Mouse (Mus musculus) midbrain, embryonic 13.5 days (tissue): ENCODE measurements around the gene Ace. TPM values are rescaled to one million over a fixed set of nuclear protein-coding genes. Genes with fewer than 3 reads are reported as not detected.

Experiments used
- ATAC-seq: fragments of 200-750 bp; cut with Nextera tagmentation; 2 replicates; pipeline ENCODE4 v1.8.0; 2017; ENCODE audit warnings: mild to moderate bottlenecking, moderate TSS enrichment, moderate library complexity
- H3K27ac ChIP-seq: fragments of 300-500 bp; sonication (generic); 2 replicates; pipeline ENCODE4 v1.5.1; 2015; ENCODE audit warnings: inconsistent platforms, mild to moderate bottlenecking, moderate library complexity
- H3K27me3 ChIP-seq: fragments of 300-500 bp; sonication (generic); 2 replicates; pipeline ENCODE4 v1.6.1; 2015; ENCODE audit warnings: mild to moderate bottlenecking, inconsistent platforms
- H3K36me3 ChIP-seq: fragments of 300-500 bp; sonication (generic); 2 replicates; pipeline ENCODE4 v1.6.1; 2015; ENCODE audit warnings: mild to moderate bottlenecking, inconsistent platforms
- H3K4me1 ChIP-seq: fragments of 300-500 bp; sonication (generic); replicated peaks from 2 replicates; pipeline ENCODE4 v1.6.1; 2015; ENCODE audit warnings: inconsistent platforms
- H3K4me2 ChIP-seq: fragments of 300-500 bp; sonication (generic); replicated peaks from 2 replicates; pipeline ENCODE4 v1.6.1; 2015; ENCODE audit warnings: moderate library complexity, mild to moderate bottlenecking, inconsistent platforms
- H3K4me3 ChIP-seq: fragments of 300-500 bp; sonication (generic); replicated peaks from 2 replicates; pipeline ENCODE4 v1.5.1; 2015; ENCODE audit warnings: mild to moderate bottlenecking, inconsistent platforms
- H3K9ac ChIP-seq: fragments of 300-500 bp; sonication (generic); replicated peaks from 2 replicates; pipeline ENCODE4 v1.6.1; 2015; ENCODE audit warnings: mild to moderate bottlenecking, inconsistent platforms
- H3K9me3 ChIP-seq: fragments of 300-500 bp; sonication (generic); 2 replicates; pipeline ENCODE4 v1.6.1; 2016; ENCODE audit warnings: mild to moderate bottlenecking, inconsistent platforms
- WGBS: fragments of 180-500 bp; shearing (Covaris S2); methylation state at CpG from one replicate; pipeline ENCODE4 v1.1.7; 2015; 5-methylcytosine and 5-hydroxymethylcytosine counted together
- polyA plus RNA-seq: library from polyadenylated mRNA; unstranded; fragments of >200 nt; fragmentation: Nextera tagmentation; extraction: Ambion mirVana; gene quantifications from 2 replicates; pipeline ENCODE4 v1.2.1, GENCODE M21; 2015

The Ace gene
- polyA plus RNA-seq, 1 experiment from 2014 or later, result 1.8 TPM

- H3K4me3 ChIP-seq, result peak within 1 kb of the TSS; percentile 94
- peak within 1 kb of the TSS; percentile 77 for H3K4me2 ChIP-seq
- peak; percentile 99 for ATAC-seq
- H3K4me1 ChIP-seq, result peaks cover 40% of the 10 kb centered on the region
- H3K27me3 ChIP-seq, result no peaks in the 10 kb centered on the region
- under 1% methylated on average over 66 of the region's 66 CpGs for WGBS
- no peaks in the 10 kb centered on the region for H3K9me3 ChIP-seq
- H3K9ac ChIP-seq, result peak within 1 kb of the TSS; percentile 92
- no peaks in the 10 kb centered on the region for H3K36me3 ChIP-seq
- H3K27ac ChIP-seq, result peak within 1 kb of the TSS; percentile 93
Measured at GRCm38 (mm10) chr11:106036548-106037417, 69.0 kb downstream of the Ace start, which contains the start of gene Dcaf7. Dcaf7 (plus strand) TSS chr11:106036872.

- peak overlapping the region; percentile 93 for H3K27ac ChIP-seq
- H3K9me3 ChIP-seq, result no peaks in the 10 kb centered on the region
- H3K4me1 ChIP-seq, result peaks cover 40% of the 10 kb centered on the region
- H3K4me3 ChIP-seq, result peak overlapping the region; percentile 94
- H3K4me2 ChIP-seq, result peak overlapping the region; percentile 74
- no peaks in the 10 kb centered on the region for H3K27me3 ChIP-seq
- under 1% methylated on average over 13 of the region's 13 CpGs for WGBS
- no peaks in the 10 kb centered on the region for H3K36me3 ChIP-seq
- peak; percentile 44 for ATAC-seq
- peak overlapping the region; percentile 92 for H3K9ac ChIP-seq
Measured at GRCm38 (mm10) chr11:106037418-106037751, 69.6 kb downstream of the Ace start.

Other genes with a start within 250 kb of the Ace start
- 35.5 and 37.6 TPM in 2 replicates for gene Cyb561, start 14.6 kb upstream of the Ace start, polyA plus RNA-seq
- not detected in 2 replicates for gene Ace3, start 26.7 kb downstream of the Ace start, polyA plus RNA-seq
- gene Kcnh6, start 40.2 kb downstream of the Ace start, polyA plus RNA-seq, result 0.75 and 0.90 TPM in 2 replicates
- gene Dcaf7, start 68.9 kb downstream of the Ace start, polyA plus RNA-seq, result 118 and 119 TPM in 2 replicates
- 8.3 and 9.6 TPM in 2 replicates for gene Taco1, start 98.1 kb downstream of the Ace start, polyA plus RNA-seq
- gene Map3k3, start 116.7 kb downstream of the Ace start, polyA plus RNA-seq, result 12.5 and 14.5 TPM in 2 replicates
- gene Gm10840, start 192.9 kb downstream of the Ace start, polyA plus RNA-seq, result 1.7 TPM in 1 of 2 replicates, not detected in the other
- 211 TPM in 2 replicates for gene Limd2, start 192.9 kb downstream of the Ace start, polyA plus RNA-seq
- gene Strada, start 234.2 kb downstream of the Ace start, polyA plus RNA-seq, result 33.8 and 36.9 TPM in 2 replicates
- gene Ccdc47, start 248.4 kb downstream of the Ace start, polyA plus RNA-seq, result 96.2 and 101 TPM in 2 replicates
- 101 and 105 TPM in 2 replicates for gene Ddx42, start 249.0 kb downstream of the Ace start, polyA plus RNA-seq